Mouse (Mus musculus): ENCODE data around the gene Got1. TPM values are rescaled to one million over a fixed set of nuclear protein-coding genes. Genes with fewer than 3 reads are reported as not detected.

The Got1 gene
- polyA plus RNA-seq (2012; fragmentation: generic; extraction: Trizol): 10 to 100 TPM; 27.3 to 27.5 TPM

DNA sequence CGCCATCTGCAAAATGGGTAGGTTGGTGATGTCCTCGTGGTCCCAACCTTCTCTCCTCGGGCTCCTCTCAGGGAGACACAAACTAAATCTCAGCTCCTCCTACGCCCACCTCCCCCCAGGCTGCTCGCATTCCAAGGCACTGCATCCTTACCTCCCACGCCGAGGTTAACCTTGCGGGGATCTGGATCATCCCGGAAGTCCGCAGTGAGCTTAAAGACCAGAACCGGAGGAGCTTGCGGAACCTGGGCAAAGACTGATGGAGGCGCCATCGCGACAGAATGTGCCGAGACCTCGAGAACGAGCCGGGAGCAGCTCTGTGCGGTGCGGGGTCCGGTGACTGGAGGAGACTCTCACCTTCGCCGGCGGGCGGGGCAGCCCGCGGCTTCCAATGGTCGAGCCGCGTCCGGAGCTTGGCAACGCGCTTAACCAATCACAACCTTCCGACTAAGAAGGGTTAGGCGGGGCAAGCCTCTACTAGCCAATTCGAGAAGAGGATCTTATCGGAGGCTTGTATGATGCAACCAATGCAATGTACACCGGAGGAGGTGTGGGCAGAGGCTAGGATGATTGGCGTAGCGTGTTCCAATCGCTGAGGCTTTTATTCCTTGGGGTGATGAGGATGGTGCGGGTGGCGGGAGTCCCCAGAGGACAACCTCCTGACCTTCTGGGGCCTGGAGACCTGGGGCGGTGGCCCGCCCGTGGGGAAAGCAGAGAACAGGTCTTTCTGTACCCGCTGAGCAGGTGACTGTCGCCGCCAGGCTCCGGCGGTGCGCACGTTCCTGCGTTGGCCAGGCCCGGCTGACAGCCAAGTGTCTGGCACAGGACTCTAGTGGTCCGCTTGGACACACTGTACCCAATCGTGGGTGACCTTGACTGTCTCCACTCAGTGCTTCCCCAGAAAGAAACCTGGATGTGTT lies at the start of gene Got1:
TSS of gene Got1 (minus strand) at position 419 of the 917 bp plus-strand sequence.

Other genes starting within 250 kb of the Got1 start
- not detected for gene Hpse2, start 136.2 kb downstream of the Got1 start, polyA plus RNA-seq (2012; fragmentation: generic; extraction: Trizol)
- not detected for gene Cnnm1, start 84.2 kb downstream of the Got1 start, polyA plus RNA-seq (2012; fragmentation: generic; extraction: Trizol)
- not detected for gene Nkx2-3, start 87.7 kb upstream of the Got1 start, polyA plus RNA-seq (2012; fragmentation: generic; extraction: Trizol)
- gene Slc25a28, start 150.3 kb upstream of the Got1 start, polyA plus RNA-seq (2012; fragmentation: generic; extraction: Trizol): 10 to 100 TPM; 35.8 to 41.5 TPM
- gene Entpd7, start 165.1 kb upstream of the Got1 start, polyA plus RNA-seq (2012; fragmentation: generic; extraction: Trizol): 1 to 10 TPM; 1.2 to 3.8 TPM
- 1 to 10 TPM in 1 of 2 experiments, under 1 TPM in 1; 0.74 to 6.0 TPM for gene Cutc, start 228.4 kb upstream of the Got1 start, polyA plus RNA-seq (2012; fragmentation: generic; extraction: Trizol)
- 1 to 10 TPM; 1.6 to 7.8 TPM for gene Cox15, start 228.4 kb upstream of the Got1 start, polyA plus RNA-seq (2012; fragmentation: generic; extraction: Trizol)

All from C3H10T1/2 (cell line).